Mouse (Mus musculus) kidney, postnatal 4 days (tissue): ENCODE measurements at regions not wholly inside any gene's neighbourhood (a gene's known extent, or its start where the extent isn't known, plus 50 kb on each side); places are given as distances from the start of the nearest gene placed in this dataset.
"Not testable (repeated sequence)": the region's sequence is repeated elsewhere in the genome, so short reads cannot be mapped to it uniquely, and the experiment has no call there.

Experiments used
- DNase-seq, 2 experiments: peaks; one replicate each; pipeline ENCODE4 v3.0.0; 2021; ENCODE audit warnings: mixed read lengths in 2 of 2

- no peak for DNase-seq
Observed at GRCm38 (mm10) chr10:43672490-43672889, 94.4 kb downstream of the Cd24a start.

- no peak for DNase-seq
Observed at GRCm38 (mm10) chr10:43674749-43675148, 96.7 kb downstream of the Cd24a start.

GRCm38 (mm10) chr10:43675495-43675894 is 97.4 kb downstream of the Cd24a start:
- DNase-seq, result not testable (repeated sequence)

- DNase-seq, result no peak
Observed at GRCm38 (mm10) chr10:43676289-43676688, 98.2 kb downstream of the Cd24a start.

- peak; percentile 37 to 57 for DNase-seq
Observed at GRCm38 (mm10) chr10:43684247-43685033, 106.4 kb downstream of the Cd24a start.

GRCm38 (mm10) chr10:43689161-43689913 is 111.3 kb downstream of the Cd24a start:
- DNase-seq, result peak; percentile 19 to 28

GRCm38 (mm10) chr10:43689914-43690316 is 111.8 kb downstream of the Cd24a start:
- no peak for DNase-seq

- DNase-seq, result peak in 1 of 2 experiments; percentile 36
Observed at GRCm38 (mm10) chr10:43693974-43694373, 115.9 kb downstream of the Cd24a start.

- peak in 1 of 2 experiments; percentile 31 for DNase-seq
Observed at GRCm38 (mm10) chr10:43694508-43694907, 116.4 kb downstream of the Cd24a start.

- DNase-seq, result peak; percentile 17 to 51
Observed at GRCm38 (mm10) chr10:43695470-43695869, 117.4 kb downstream of the Cd24a start.

GRCm38 (mm10) chr10:43697917-43698316 is 119.8 kb downstream of the Cd24a start:
- no peak for DNase-seq

- no peak for DNase-seq
Observed at GRCm38 (mm10) chr10:43700371-43701289, 122.5 kb downstream of the Cd24a start.

- DNase-seq, result no peak
Observed at GRCm38 (mm10) chr10:43702895-43703294, 124.8 kb downstream of the Cd24a start.

GRCm38 (mm10) chr10:43706001-43706988 is 128.2 kb downstream of the Cd24a start:
- DNase-seq, result no peak

- no peak for DNase-seq
Observed at GRCm38 (mm10) chr10:43707011-43707410, 128.9 kb downstream of the Cd24a start.

- no peak for DNase-seq
Observed at GRCm38 (mm10) chr10:43707821-43708373, 129.8 kb downstream of the Cd24a start.

GRCm38 (mm10) chr10:43709278-43710033 is 131.4 kb downstream of the Cd24a start:
- no peak for DNase-seq

GRCm38 (mm10) chr10:43710186-43710885 is 132.3 kb downstream of the Cd24a start:
- DNase-seq, result no peak

- no peak for DNase-seq
Observed at GRCm38 (mm10) chr10:43710886-43711256, 132.8 kb downstream of the Cd24a start.

- DNase-seq, result no peak
Observed at GRCm38 (mm10) chr10:43712657-43713056, 134.6 kb downstream of the Cd24a start.
